Mouse (Mus musculus): ENCODE data around the gene Pqbp1. TPM values are rescaled to one million over a fixed set of nuclear protein-coding genes. Genes with fewer than 3 reads are reported as not detected.
A peak's percentile ranks its signal among the peaks of the same experiment; 100 is the strongest.

Gene Pqbp1
- total RNA-seq (2014; rRNA removed) (136 and 143 TPM in 2 replicates), polyA plus RNA-seq (2015; fragmentation: Nextera tagmentation; extraction: Ambion mirVana) (232 and 234 TPM in 2 replicates)

DNA sequence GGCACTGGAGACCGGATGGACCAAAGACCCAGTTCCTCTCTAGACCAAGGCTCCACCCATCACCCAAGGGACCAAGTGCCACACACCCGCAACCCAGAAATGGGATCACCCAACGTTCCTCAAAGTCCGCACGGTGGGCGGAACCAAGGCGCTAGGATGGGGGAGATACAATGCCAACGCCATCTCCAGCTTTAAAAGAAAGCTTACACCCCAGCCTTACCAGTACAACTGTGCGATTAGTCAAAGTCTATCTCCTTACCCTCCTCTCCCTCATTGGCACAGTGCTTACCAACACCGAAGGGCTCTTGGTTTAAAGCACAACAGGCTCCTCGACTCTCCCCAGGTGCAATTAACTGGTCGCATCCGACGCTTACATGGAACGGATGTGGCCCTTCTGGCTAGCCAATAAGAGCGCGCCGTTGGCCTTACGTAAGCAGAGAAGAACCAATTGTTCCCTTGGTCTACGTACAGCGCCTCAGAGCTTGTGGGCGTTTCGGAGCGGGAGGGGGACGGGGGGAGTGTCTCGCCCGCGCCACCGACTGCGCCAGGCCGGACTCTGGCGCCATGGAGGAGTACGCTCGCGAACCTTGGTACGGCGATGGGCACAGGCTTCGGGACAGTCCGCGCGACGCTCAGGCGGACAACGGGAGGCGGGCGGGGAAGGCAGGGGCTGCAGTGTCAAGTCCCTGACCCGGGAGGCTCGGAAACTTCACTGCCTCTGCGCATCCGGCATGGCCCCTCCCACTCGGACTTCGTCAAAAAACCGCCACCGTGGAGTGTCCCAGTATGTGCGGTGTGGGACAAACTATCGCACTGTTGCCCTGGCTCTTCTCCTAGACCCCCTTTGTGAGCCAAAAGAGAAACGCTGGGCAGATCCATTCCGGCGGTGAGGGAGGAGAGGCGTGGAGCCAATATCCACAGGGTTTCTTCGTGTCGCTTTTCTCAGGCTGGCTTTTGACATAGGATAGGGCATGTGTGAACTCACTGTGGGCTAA lies at the start of gene Pqbp1, which contains the start of gene Timm17b:
Pqbp1 (minus strand) TSS at position 390 of the 995 bp plus-strand sequence.
Timm17b (plus strand) TSS at position 478 of the 995 bp plus-strand sequence.
- WGBS = 19% methylated on average over 60 of the region's 62 CpGs

DNA sequence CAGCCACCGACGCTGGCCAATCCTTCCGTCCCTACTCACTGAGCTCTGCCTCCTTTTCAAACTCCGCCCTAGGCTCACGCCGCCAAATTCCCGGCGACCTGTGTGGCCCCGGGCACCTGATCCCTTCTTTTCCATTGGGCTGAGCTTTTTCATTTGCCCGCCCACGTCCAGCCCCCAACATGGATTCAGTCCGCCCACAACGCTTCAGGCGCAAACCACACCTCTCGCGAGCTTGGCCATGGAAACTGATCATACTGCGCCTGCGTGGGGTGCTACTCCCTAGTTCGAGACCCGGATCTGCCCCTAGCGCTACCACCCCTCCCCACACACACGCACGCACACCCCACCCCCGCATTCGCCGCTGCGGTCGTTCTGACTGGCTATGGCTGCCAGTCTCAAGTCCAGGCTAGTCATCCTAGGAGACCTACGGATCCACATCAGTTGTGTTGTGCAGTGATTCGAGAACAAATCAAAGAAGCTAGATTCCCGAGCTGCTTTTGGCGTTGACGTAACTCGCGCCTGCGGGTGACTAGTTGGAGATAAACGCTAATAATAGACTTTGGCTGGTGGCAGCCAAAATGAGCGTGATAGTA lies 48.9 kb upstream of the Pqbp1 start:
- no peaks in the 10 kb centered on the region for H3K36me3 ChIP-seq (ENCODE audit: insufficient read depth, low read length)
- peak overlapping the region; percentile 43 for H3K4me3 ChIP-seq (ENCODE audit: low read depth, low read length)
- H3K4me1 ChIP-seq (ENCODE audit: insufficient read depth, low read length) = no peaks in the 10 kb centered on the region
- TF ChIP-seq CTCF (IDR thresholded peaks at IDR 0.05) = no peak
- H3K27ac ChIP-seq (ENCODE audit: low read depth, low read length) = peak overlapping the region; percentile 65
- DNase-seq (ENCODE audit: low spot score) = peak; percentile 96
- H3K4me2 ChIP-seq (ENCODE audit: low read depth, low read length, poor library complexity, severe bottlenecking) = peak overlapping the region; percentile 36
- no peaks in the 10 kb centered on the region for H3K9me3 ChIP-seq (ENCODE audit: low read length)
- WGBS = 28% methylated on average over 38 of the region's 38 CpGs
- no peak overlapping the region for H3K9ac ChIP-seq (replicated peaks; ENCODE audit: low read length, poor library complexity, severe bottlenecking)
- H3K27me3 ChIP-seq (ENCODE audit: insufficient read depth, low read length) = no peaks in the 10 kb centered on the region
- ATAC-seq (ENCODE audit: low FRiP score) = peak; percentile 96

More for the DNA sequence above, at the start of gene Pqbp1, which contains the start of gene Timm17b:
- TF ChIP-seq CTCF (IDR thresholded peaks at IDR 0.05) = no peak
- H3K27me3 ChIP-seq (ENCODE audit: insufficient read depth, low read length) = no peaks in the 10 kb centered on the region
- H3K9me3 ChIP-seq (ENCODE audit: low read length) = no peaks in the 10 kb centered on the region
- peaks cover 4% of the 10 kb centered on the region; the same call in 1 of the 2 replicates for H3K36me3 ChIP-seq (ENCODE audit: insufficient read depth, low read length)
- DNase-seq (ENCODE audit: low spot score) (peak; percentile 97), ATAC-seq (ENCODE audit: low FRiP score) (peak; percentile 98)
- H3K4me1 ChIP-seq (ENCODE audit: insufficient read depth, low read length) = no peaks in the 10 kb centered on the region
- peak within 1 kb of the TSS; percentile 51 for H3K4me3 ChIP-seq (ENCODE audit: low read depth, low read length)
- peak within 1 kb of the TSS; percentile 57 for H3K9ac ChIP-seq (replicated peaks; ENCODE audit: low read length, poor library complexity, severe bottlenecking)
- peak within 1 kb of the TSS; percentile 83 for H3K27ac ChIP-seq (ENCODE audit: low read depth, low read length)
- H3K4me2 ChIP-seq (ENCODE audit: low read depth, low read length, poor library complexity, severe bottlenecking) = peak within 1 kb of the TSS; percentile 50

DNA sequence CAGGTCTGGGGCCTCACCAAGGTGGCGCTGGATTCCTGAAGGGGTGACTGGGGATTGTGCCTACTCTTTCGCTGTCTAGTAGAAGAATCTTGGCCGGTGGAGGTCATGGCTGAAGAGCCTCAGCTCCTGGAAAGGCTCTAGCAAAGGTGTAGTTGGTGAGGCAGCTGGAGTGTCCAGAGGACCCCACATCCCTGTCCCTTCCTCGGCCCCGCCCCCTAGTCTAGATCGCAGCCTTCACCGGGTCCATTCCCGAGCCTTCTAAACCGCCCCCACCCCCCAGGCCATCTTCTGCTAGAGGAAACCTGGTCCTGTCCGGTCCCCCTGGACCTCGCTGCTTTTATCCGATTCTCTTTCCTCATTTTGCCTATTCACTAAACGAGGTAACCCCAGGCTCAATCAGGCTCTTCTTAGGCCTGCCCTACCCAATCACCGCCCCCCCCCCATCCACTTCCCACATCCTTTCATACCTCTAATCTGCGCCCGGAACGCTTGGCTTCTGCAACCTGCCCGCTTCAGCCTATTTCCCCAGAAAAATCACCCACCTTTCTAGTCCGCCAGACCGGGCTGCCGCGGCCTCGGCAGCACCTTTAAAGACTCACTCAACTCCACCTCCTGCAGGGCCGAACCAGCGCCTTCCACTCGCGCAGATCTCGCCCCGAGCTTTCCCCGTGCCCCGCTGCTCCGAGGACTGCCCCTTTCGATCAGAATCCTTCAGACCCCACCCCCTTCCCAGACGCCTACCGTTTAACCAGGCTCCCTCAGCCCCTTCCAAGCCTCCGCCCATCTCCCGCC lies 48.2 kb upstream of the Pqbp1 start, which contains the start of gene Hdac6:
Hdac6 (minus strand) TSS at position 782 of the 792 bp plus-strand sequence.
- Histone ChIP-seq H3K36me3 (ENCODE audit: insufficient read depth, low read length) (0 out of 2 replicates have a peak, but pooled peaks cover 2% of the 10 kb centered on the region), H3K9me3 (ENCODE audit: low read length) (no peaks in the 10 kb centered on the region), H3K9ac (replicated peaks; ENCODE audit: low read length, poor library complexity, severe bottlenecking) (peak within 1 kb of the TSS; percentile 54), H3K4me1 (ENCODE audit: insufficient read depth, low read length) (no peaks in the 10 kb centered on the region), H3K27me3 (ENCODE audit: insufficient read depth, low read length) (no peaks in the 10 kb centered on the region), H3K4me3 (ENCODE audit: low read depth, low read length) (peak within 1 kb of the TSS; percentile 43), H3K4me2 (ENCODE audit: low read depth, low read length, poor library complexity, severe bottlenecking) (peak within 1 kb of the TSS; percentile 54), H3K27ac (ENCODE audit: low read depth, low read length) (peak within 1 kb of the TSS; percentile 71)
- 22% methylated on average over 36 of the region's 37 CpGs for WGBS
- ATAC-seq (ENCODE audit: low FRiP score) = peak; percentile 35; the same call in 1 of the 2 replicates
- TF ChIP-seq CTCF (IDR thresholded peaks at IDR 0.05) = no peak
- peak; percentile 1 for DNase-seq (ENCODE audit: low spot score)

DNA sequence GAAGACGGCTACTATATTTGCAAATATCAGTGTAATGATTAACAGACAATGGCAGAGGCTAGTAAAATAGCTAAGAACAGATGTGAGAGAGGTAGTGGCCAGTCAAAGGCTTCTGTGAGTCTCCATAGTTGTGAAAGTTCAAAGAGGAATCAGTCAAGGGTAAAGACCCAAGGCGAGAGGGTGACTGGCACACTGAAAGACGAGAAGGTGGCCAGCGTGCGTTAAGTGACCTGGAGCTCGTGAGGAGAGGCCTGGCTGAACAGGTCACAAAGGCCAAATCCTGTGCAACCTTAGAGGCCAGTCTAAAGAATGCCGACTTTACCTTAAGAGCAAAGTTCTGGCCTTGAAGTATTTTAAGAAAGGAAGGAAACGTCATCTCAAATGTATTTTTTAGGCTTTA lies 46.5 kb upstream of the Pqbp1 start:
- Histone ChIP-seq H3K4me1 (ENCODE audit: insufficient read depth, low read length) (no peaks in the 10 kb centered on the region), H3K9ac (replicated peaks; ENCODE audit: low read length, poor library complexity, severe bottlenecking) (no peak overlapping the region), H3K4me3 (ENCODE audit: low read depth, low read length) (no peak overlapping the region), H3K4me2 (ENCODE audit: low read depth, low read length, poor library complexity, severe bottlenecking) (no peak overlapping the region), H3K36me3 (ENCODE audit: insufficient read depth, low read length) (0 out of 2 replicates have a peak, but pooled peaks cover 2% of the 10 kb centered on the region), H3K27me3 (ENCODE audit: insufficient read depth, low read length) (no peaks in the 10 kb centered on the region), H3K9me3 (ENCODE audit: low read length) (no peaks in the 10 kb centered on the region), H3K27ac (ENCODE audit: low read depth, low read length) (no peak overlapping the region)
- DNase-seq (ENCODE audit: low spot score) (no peak), ATAC-seq (ENCODE audit: low FRiP score) (no peak)
- 75% methylated on average over 8 of the region's 8 CpGs for WGBS
- TF ChIP-seq CTCF (IDR thresholded peaks at IDR 0.05) = no peak

DNA sequence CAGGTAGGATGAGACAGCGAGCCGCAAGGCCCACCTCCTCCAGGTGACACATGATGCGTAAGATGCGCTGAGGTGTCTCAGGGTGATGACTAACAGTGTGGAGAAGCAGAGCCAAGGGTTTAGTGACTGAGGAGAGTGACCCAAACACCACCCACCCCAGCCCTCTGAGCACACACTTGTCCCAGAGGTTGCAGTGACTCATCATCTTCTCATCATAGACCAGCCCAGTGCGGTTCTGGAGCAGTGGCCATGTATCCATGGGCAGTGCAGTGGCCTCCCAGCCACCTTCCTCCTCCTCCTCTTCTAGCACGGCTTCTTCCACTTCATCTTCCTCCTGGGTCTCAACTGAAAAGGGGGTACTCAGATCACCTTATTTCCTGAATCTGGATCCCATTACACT lies 38.6 kb upstream of the Pqbp1 start:
- no peak overlapping the region for H3K9ac ChIP-seq (replicated peaks; ENCODE audit: low read length, poor library complexity, severe bottlenecking)
- TF ChIP-seq CTCF (IDR thresholded peaks at IDR 0.05) = no peak
- WGBS = 97% methylated on average over 6 of the region's 6 CpGs
- H3K27me3 ChIP-seq (ENCODE audit: insufficient read depth, low read length) = no peaks in the 10 kb centered on the region
- H3K36me3 ChIP-seq (ENCODE audit: insufficient read depth, low read length) = peaks cover 11% of the 10 kb centered on the region; the same call in 1 of the 2 replicates
- H3K4me2 ChIP-seq (ENCODE audit: low read depth, low read length, poor library complexity, severe bottlenecking) = no peak overlapping the region
- no peak overlapping the region for H3K27ac ChIP-seq (ENCODE audit: low read depth, low read length)
- ATAC-seq (ENCODE audit: low FRiP score) = no peak
- DNase-seq (ENCODE audit: low spot score) = no peak
- H3K4me1 ChIP-seq (ENCODE audit: insufficient read depth, low read length) = no peaks in the 10 kb centered on the region
- H3K9me3 ChIP-seq (ENCODE audit: low read length) = no peaks in the 10 kb centered on the region
- no peak overlapping the region for H3K4me3 ChIP-seq (ENCODE audit: low read depth, low read length)
